Mouse (Mus musculus): ENCODE data around the gene Olfr661. TPM values are rescaled to one million over a fixed set of nuclear protein-coding genes. Genes with fewer than 3 reads are reported as not detected.

The Olfr661 gene
- total RNA-seq (2012; rRNA removed) = not detected in 2 replicates
- total RNA-seq (2014; rRNA removed) = not detected in 2 replicates
- polyA plus RNA-seq (2012; ENCODE audit: insufficient read length, low read depth) = not detected in 2 replicates

DNA sequence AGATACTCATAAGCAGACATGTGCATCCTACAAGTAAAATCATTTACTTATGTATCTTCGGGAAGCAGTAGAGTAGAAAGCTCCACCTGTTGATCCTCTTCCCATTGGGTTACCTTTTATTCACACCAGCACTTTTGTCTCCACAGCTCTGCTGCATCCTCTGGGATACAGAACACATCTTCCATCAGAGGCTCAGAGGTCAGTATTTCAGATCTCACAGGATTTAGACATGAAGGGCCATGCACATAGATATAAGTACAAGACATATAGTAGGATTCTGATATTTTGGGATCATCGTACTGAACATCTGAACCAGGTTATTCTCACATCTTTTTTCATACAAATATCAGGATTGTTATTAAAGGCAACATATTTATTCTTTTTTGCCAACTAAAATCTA is at the start of gene Olfr661:
TSS of gene Olfr661 (plus strand) at position 301 of the 400 bp plus-strand sequence.
- dilution Hi-C loops (cut with MboI; ENCODE audit: extremely low pct_ligation_motif_present, extremely low pct_unique_long_range_greater_than_20kb, low sequenced_read_pairs) = no loop called here

DNA sequence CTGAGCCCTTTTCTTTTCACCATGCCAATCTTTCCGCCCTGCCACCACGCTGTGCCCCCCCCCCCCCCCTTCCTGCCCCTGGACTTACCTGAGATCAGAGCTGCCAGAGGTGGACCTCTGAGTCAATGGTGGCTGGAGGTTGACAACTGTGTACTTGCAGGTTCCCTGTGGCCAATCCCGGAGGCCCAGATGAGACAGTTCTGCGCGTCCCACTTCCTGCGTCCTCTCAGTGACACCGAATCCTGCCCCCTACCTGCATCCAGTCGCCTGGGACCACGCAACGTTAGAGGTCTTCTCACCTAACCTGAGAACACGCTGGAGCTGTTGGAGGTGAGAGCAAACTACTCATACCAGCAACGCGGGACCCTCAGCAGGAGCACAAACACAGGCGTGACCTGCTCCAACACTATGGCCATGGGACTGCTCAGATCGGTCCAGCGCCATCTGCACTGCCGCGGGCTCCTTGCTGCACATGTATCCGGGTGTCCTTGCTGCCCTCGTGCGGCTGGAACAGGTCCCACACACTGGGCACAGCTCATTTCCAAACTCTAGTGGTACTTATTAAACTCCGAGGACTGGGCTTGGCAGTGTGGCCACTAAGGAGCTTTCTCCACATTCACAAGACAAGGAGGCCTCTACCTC is 39.3 kb upstream of the Olfr661 start, which contains the start of gene Olfr658:
TSS of gene Olfr658 (minus strand) at position 465 of the 642 bp plus-strand sequence.
- H3K9ac ChIP-seq (ENCODE audit: insufficient read depth, low read depth) = no peak within 1 kb of the TSS
- H3K27me3 ChIP-seq (replicated peaks) = no peaks in the 10 kb centered on the region
- H3K4me2 ChIP-seq (ENCODE audit: insufficient read depth, low read depth, poor library complexity, severe bottlenecking) = peak within 1 kb of the TSS; percentile 24; the same call in 1 of the 2 replicates
- no peak within 1 kb of the TSS for H3K27ac ChIP-seq (ENCODE audit: insufficient read depth, low read depth)
- in situ Hi-C loops (cut with MboI; ENCODE audit: low pct_ligation_motif_present, low pct_unique_long_range_greater_than_20kb, low sequenced_read_pairs) = no loop called here
- H3K36me3 ChIP-seq (replicated peaks in 1 of 2; ENCODE audit: control insufficient read depth in 1 of 2, insufficient read depth in 1 of 2, low read length in 1 of 2) = no peaks in the 10 kb centered on the region
- H3K4me3 ChIP-seq (replicated peaks in 1 of 3; ENCODE audit: low read depth in 2 of 3, low read length in 2 of 3, poor library complexity in 1 of 3) = no peak within 1 kb of the TSS
- peak; percentile 62 for TF ChIP-seq SMC3 (IDR thresholded peaks at IDR 0.05; ENCODE audit: low read depth, low read length)
- TF ChIP-seq MYC (IDR thresholded peaks at IDR 0.05; ENCODE audit: low read depth, low read length) = 0 out of 2 replicates have a peak, but pooled peaks have one; percentile 14
- TF ChIP-seq RAD21 (IDR thresholded peaks at IDR 0.05; ENCODE audit: low read depth, low read length) = peak; percentile 48
- TF ChIP-seq CTCF (conservative IDR thresholded peaks at IDR 0.05 in 1 of 2, IDR thresholded peaks at IDR 0.05 in 1 of 2; ENCODE audit: low read depth in 2 of 2, low read length in 2 of 2) = peak in 1 of 2 experiments; percentile 75; a peak in 2 of 4 replicates
- no peak for TF ChIP-seq TCF12 (IDR thresholded peaks at IDR 0.05; ENCODE audit: low read depth, low read length)
- dilution Hi-C loops (cut with MboI; ENCODE audit: extremely low pct_ligation_motif_present, extremely low pct_unique_long_range_greater_than_20kb, low sequenced_read_pairs) = no loop called here
- peaks cover 0 to 4% of the 10 kb centered on the region in 2 experiments; a peak in 1 of 4 replicates for H3K4me1 ChIP-seq (ENCODE audit: control insufficient read depth in 1 of 2, insufficient read depth in 2 of 2)
- no peaks in the 10 kb centered on the region for H3K79me2 ChIP-seq (replicated peaks; ENCODE audit: control insufficient read depth, extremely low read depth, insufficient read depth, poor library complexity, severe bottlenecking)
- DNase-seq (ENCODE audit: extremely low read depth) = peak; percentile 15
- H3K9me3 ChIP-seq (replicated peaks; ENCODE audit: low read length) = no peaks in the 10 kb centered on the region

More for the DNA sequence above, at the start of gene Olfr661:
- no peaks in the 10 kb centered on the region for H3K36me3 ChIP-seq (replicated peaks in 1 of 2; ENCODE audit: control insufficient read depth in 1 of 2, insufficient read depth in 1 of 2, low read length in 1 of 2)
- H3K79me2 ChIP-seq (replicated peaks; ENCODE audit: control insufficient read depth, extremely low read depth, insufficient read depth, poor library complexity, severe bottlenecking) = no peaks in the 10 kb centered on the region
- in situ Hi-C loops (cut with MboI; ENCODE audit: low pct_ligation_motif_present, low pct_unique_long_range_greater_than_20kb, low sequenced_read_pairs) = no loop called here
- no peaks in the 10 kb centered on the region for H3K4me1 ChIP-seq (ENCODE audit: control insufficient read depth in 1 of 2, insufficient read depth in 2 of 2)
- no peak within 1 kb of the TSS for H3K4me3 ChIP-seq (replicated peaks in 1 of 3; ENCODE audit: low read depth in 2 of 3, low read length in 2 of 3, poor library complexity in 1 of 3)
- no peak within 1 kb of the TSS for H3K27ac ChIP-seq (ENCODE audit: insufficient read depth, low read depth)
- DNase-seq (ENCODE audit: extremely low read depth) = no peak
- H3K27me3 ChIP-seq (replicated peaks) = no peaks in the 10 kb centered on the region
- H3K4me2 ChIP-seq (ENCODE audit: insufficient read depth, low read depth, poor library complexity, severe bottlenecking) = no peak within 1 kb of the TSS
- no peak within 1 kb of the TSS for H3K9ac ChIP-seq (ENCODE audit: insufficient read depth, low read depth)
- no peaks in the 10 kb centered on the region for H3K9me3 ChIP-seq (replicated peaks; ENCODE audit: low read length)
- TF ChIP-seq RAD21 (IDR thresholded peaks at IDR 0.05; ENCODE audit: low read depth, low read length) (no peak), TBP (conservative IDR thresholded peaks at IDR 0.05; ENCODE audit: low read depth, low read length) (no peak), MEF2A (IDR thresholded peaks at IDR 0.05; ENCODE audit: borderline replicate concordance, low read depth, low read length) (no peak), JUND (conservative IDR thresholded peaks at IDR 0.05; ENCODE audit: low read depth, low read length) (no peak), HCFC1 (IDR thresholded peaks at IDR 0.05; ENCODE audit: low read depth, low read length) (no peak), PAX5 (IDR thresholded peaks at IDR 0.05; ENCODE audit: low read length) (no peak)

DNA sequence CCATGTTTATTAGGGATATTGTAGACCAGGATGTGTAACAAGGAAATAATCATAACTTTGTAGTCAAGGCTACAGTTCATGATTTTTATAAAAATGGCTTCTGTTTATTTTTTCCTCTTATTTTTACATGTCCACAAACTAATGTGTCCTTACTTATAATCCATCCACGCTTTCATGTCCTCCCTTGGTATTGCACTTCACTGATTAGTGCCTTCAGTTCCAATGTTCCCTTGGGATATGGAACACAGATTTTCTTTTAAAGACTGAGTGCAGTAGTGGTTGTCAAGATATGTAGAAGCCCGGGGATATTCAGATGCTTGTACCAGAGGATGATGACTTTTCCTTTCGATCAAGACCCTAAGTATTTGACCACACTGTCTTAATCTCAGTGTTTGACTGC is 19.8 kb upstream of the Olfr661 start, which contains the start of gene Olfr659:
TSS of gene Olfr659 (plus strand) at position 301 of the 400 bp plus-strand sequence.
- in situ Hi-C loops (cut with MboI; ENCODE audit: low pct_ligation_motif_present, low pct_unique_long_range_greater_than_20kb, low sequenced_read_pairs) (no loop called here), dilution Hi-C loops (cut with MboI; ENCODE audit: extremely low pct_ligation_motif_present, extremely low pct_unique_long_range_greater_than_20kb, low sequenced_read_pairs) (no loop called here)
- Histone ChIP-seq H3K4me2 (ENCODE audit: insufficient read depth, low read depth, poor library complexity, severe bottlenecking) (no peak within 1 kb of the TSS), H3K27me3 (replicated peaks) (no peaks in the 10 kb centered on the region), H3K36me3 (replicated peaks in 1 of 2; ENCODE audit: control insufficient read depth in 1 of 2, insufficient read depth in 1 of 2, low read length in 1 of 2) (no peaks in the 10 kb centered on the region), H3K27ac (ENCODE audit: insufficient read depth, low read depth) (no peak within 1 kb of the TSS), H3K79me2 (replicated peaks; ENCODE audit: control insufficient read depth, extremely low read depth, insufficient read depth, poor library complexity, severe bottlenecking) (no peaks in the 10 kb centered on the region), H3K4me3 (replicated peaks in 1 of 3; ENCODE audit: low read depth in 2 of 3, low read length in 2 of 3, poor library complexity in 1 of 3) (no peak within 1 kb of the TSS), H3K9ac (ENCODE audit: insufficient read depth, low read depth) (no peak within 1 kb of the TSS), H3K9me3 (replicated peaks; ENCODE audit: low read length) (no peaks in the 10 kb centered on the region), H3K4me1 (ENCODE audit: control insufficient read depth in 1 of 2, insufficient read depth in 2 of 2) (peaks cover 0 to 10% of the 10 kb centered on the region in 2 experiments; a peak in 1 of 4 replicates)
- TF ChIP-seq TBP (conservative IDR thresholded peaks at IDR 0.05; ENCODE audit: low read depth, low read length) = no peak
- TF ChIP-seq MAZ (IDR thresholded peaks at IDR 0.05; ENCODE audit: low read depth, low read length) = no peak
- TF ChIP-seq BHLHE40 (IDR thresholded peaks at IDR 0.05; ENCODE audit: low read depth, low read length) = no peak
- TF ChIP-seq JUND (conservative IDR thresholded peaks at IDR 0.05; ENCODE audit: low read depth, low read length) = no peak
- no peak for TF ChIP-seq RAD21 (IDR thresholded peaks at IDR 0.05; ENCODE audit: low read depth, low read length)
- TF ChIP-seq ELF1 (IDR thresholded peaks at IDR 0.05; ENCODE audit: low read depth, low read length) = no peak
- no peak for TF ChIP-seq USF2 (conservative IDR thresholded peaks at IDR 0.05; ENCODE audit: low read depth, low read length)
- no peak for TF ChIP-seq ETS1 (conservative IDR thresholded peaks at IDR 0.05; ENCODE audit: low read depth, low read length)
- TF ChIP-seq ZNF384 (IDR thresholded peaks at IDR 0.05; ENCODE audit: low read depth, low read length) = no peak
- no peak for TF ChIP-seq ZKSCAN1 (IDR thresholded peaks at IDR 0.05; ENCODE audit: borderline replicate concordance, low read depth, low read length)
- no peak for TF ChIP-seq SIN3A (IDR thresholded peaks at IDR 0.05; ENCODE audit: low read length)
- TF ChIP-seq MEF2A (IDR thresholded peaks at IDR 0.05; ENCODE audit: borderline replicate concordance, low read depth, low read length) = no peak
- no peak for TF ChIP-seq USF1 (IDR thresholded peaks at IDR 0.05; ENCODE audit: low read depth, low read length)
- no peak for TF ChIP-seq PAX5 (IDR thresholded peaks at IDR 0.05; ENCODE audit: low read length)
- TF ChIP-seq MXI1 (IDR thresholded peaks at IDR 0.05; ENCODE audit: low read depth, low read length) = no peak
- TF ChIP-seq MYC (IDR thresholded peaks at IDR 0.05; ENCODE audit: low read depth, low read length) = no peak
- no peak for TF ChIP-seq SMC3 (IDR thresholded peaks at IDR 0.05; ENCODE audit: low read depth, low read length)
- DNase-seq (ENCODE audit: extremely low read depth) = no peak
